Mouse (Mus musculus): ENCODE results near the gene Tdrd7.

- TF ChIP-seq MAFK (IDR thresholded peaks at IDR 0.05; ENCODE audit: insufficient read depth, low read depth, low read length) (no peak), ZC3H11A (IDR thresholded peaks at IDR 0.05; ENCODE audit: borderline replicate concordance, low read depth, low read length) (no peak)
Observed at GRCm38 (mm10) chr4:46032448-46032847, 67.3 kb downstream of the Tdrd7 start.
